Mouse (Mus musculus) spleen, adult 18-20 months (tissue): ENCODE data around the gene Ly6g6c.
A peak's percentile ranks its signal among the peaks of the same experiment; 100 is the strongest.

Experiments
- DNase-seq, 2 experiments: peaks; one replicate each; pipeline ENCODE4 v3.0.0; 2022; ENCODE audit warnings: mixed read lengths in 2 of 2

Ly6g6c gene

GRCm38 (mm10) chr17:35064951-35065947 lies at the start of gene Ly6g6c:
Ly6g6c (plus strand) TSS chr17:35065388.
- DNase-seq, result peak in 1 of 2 experiments; percentile 28

- no peak for DNase-seq
These were observed 48.8 kb upstream of the Ly6g6c start, which contains the start of gene Vwa7 for GRCm38 (mm10) chr17:35016376-35016775. Vwa7 (plus strand) TSS chr17:35016579.

- no peak for DNase-seq
These were observed 48.1 kb upstream of the Ly6g6c start for GRCm38 (mm10) chr17:35016791-35017705.

- DNase-seq, result no peak
These were observed 47.5 kb upstream of the Ly6g6c start for GRCm38 (mm10) chr17:35017706-35018030.

- DNase-seq, result no peak
These were observed 47.0 kb upstream of the Ly6g6c start for GRCm38 (mm10) chr17:35018171-35018570.

GRCm38 (mm10) chr17:35019894-35020293 lies 45.3 kb upstream of the Ly6g6c start:
- DNase-seq, result no peak

GRCm38 (mm10) chr17:35020551-35020950 lies 44.6 kb upstream of the Ly6g6c start:
- no peak for DNase-seq

GRCm38 (mm10) chr17:35021163-35021808 lies 43.9 kb upstream of the Ly6g6c start:
- DNase-seq, result peak; percentile 71 to 90

- no peak for DNase-seq
These were observed 43.2 kb upstream of the Ly6g6c start for GRCm38 (mm10) chr17:35021842-35022477.

GRCm38 (mm10) chr17:35022541-35023060 lies 42.6 kb upstream of the Ly6g6c start:
- no peak for DNase-seq

- no peak for DNase-seq
These were observed 42.0 kb upstream of the Ly6g6c start for GRCm38 (mm10) chr17:35023221-35023620.

GRCm38 (mm10) chr17:35023756-35024155 lies 41.4 kb upstream of the Ly6g6c start:
- DNase-seq, result no peak

GRCm38 (mm10) chr17:35024261-35024660 lies 40.9 kb upstream of the Ly6g6c start:
- DNase-seq, result no peak

- DNase-seq, result no peak
These were observed 40.3 kb upstream of the Ly6g6c start for GRCm38 (mm10) chr17:35024691-35025488.

- DNase-seq, result no peak
These were observed 39.0 kb upstream of the Ly6g6c start for GRCm38 (mm10) chr17:35026206-35026605.

- no peak for DNase-seq
These were observed 37.7 kb upstream of the Ly6g6c start, which contains the start of gene Sapcd1 for GRCm38 (mm10) chr17:35027277-35028068. Sapcd1 (minus strand) TSS chr17:35028016.

GRCm38 (mm10) chr17:35028315-35028714 lies 36.9 kb upstream of the Ly6g6c start:
- DNase-seq, result no peak

- DNase-seq, result peak in 1 of 2 experiments; percentile 50
These were observed 35.3 kb upstream of the Ly6g6c start for GRCm38 (mm10) chr17:35029691-35030532.

- DNase-seq, result no peak
These were observed 33.9 kb upstream of the Ly6g6c start for GRCm38 (mm10) chr17:35031272-35031671.
